Mouse (Mus musculus) ES-E14 (cell line): Measurements from ENCODE around the gene Dnajc2. TPM values are rescaled to one million over a fixed set of nuclear protein-coding genes. Genes with fewer than 3 reads are reported as not detected.

ENCODE experiments used
- DNase-seq: peaks from one replicate; pipeline ENCODE4 v3.0.0-alpha.2; 2013; ENCODE audit warnings: low read depth, low spot score
- H3K27ac ChIP-seq: 2 replicates; pipeline ENCODE4 v1.5.1; 2012; ENCODE audit warnings: low read depth, mild to moderate bottlenecking, low read length, moderate library complexity, mixed read lengths; ENCODE audit not compliant: poor library complexity, insufficient read depth, severe bottlenecking
- H3K36me3 ChIP-seq: 2 replicates; pipeline ENCODE4 v1.6.1; 2012; ENCODE audit warnings: mild to moderate bottlenecking, low read length, moderate library complexity, mixed read lengths; ENCODE audit not compliant: control insufficient read depth, poor library complexity, insufficient read depth, severe bottlenecking
- H3K4me1 ChIP-seq, 2 experiments: fragments of 150-350 bp in 1 of 2; sonication (generic) in 1 of 2; 2 replicates each; pipeline ENCODE4 v1.6.1; 2012; ENCODE audit warnings: low read length in 2 of 2, mild to moderate bottlenecking in 1 of 2, mixed read lengths in 1 of 2; ENCODE audit not compliant: control insufficient read depth in 2 of 2, insufficient read depth in 2 of 2, poor library complexity in 1 of 2
- H3K4me3 ChIP-seq, 2 experiments: fragments of 150-350 bp in 1 of 2; sonication (generic) in 1 of 2; 2 replicates each; pipeline ENCODE4 v1.5.1; 2012; ENCODE audit warnings: low read length in 2 of 2, low read depth in 1 of 2, mild to moderate bottlenecking in 1 of 2, mixed read lengths in 1 of 2; ENCODE audit not compliant: insufficient read depth in 1 of 2, poor library complexity in 1 of 2, severe bottlenecking in 1 of 2
- H3K9ac ChIP-seq: 2 replicates; pipeline ENCODE4 v1.6.1; 2012; ENCODE audit warnings: low read depth, mild to moderate bottlenecking, low read length, mixed read lengths; ENCODE audit not compliant: poor library complexity, insufficient read depth, severe bottlenecking
- H3K9me3 ChIP-seq: fragments of 150-350 bp; sonication (generic); 2 replicates; pipeline ENCODE4 v1.6.1; 2012; ENCODE audit warnings: low read depth, mild to moderate bottlenecking, low read length; ENCODE audit not compliant: control insufficient read depth, insufficient read depth
- CHD2 ChIP-seq: IDR thresholded peaks from 2 replicates; pipeline ENCODE4 v1.6.1; 2014; ENCODE audit warnings: mild to moderate bottlenecking, low read depth, low read length, inconsistent platforms
- HCFC1 ChIP-seq: IDR thresholded peaks from 2 replicates; pipeline ENCODE4 v1.6.1; 2012; ENCODE audit warnings: low read length, inconsistent platforms, borderline replicate concordance; ENCODE audit not compliant: insufficient read depth
- MAFK ChIP-seq: IDR thresholded peaks from 2 replicates; pipeline ENCODE4 v1.6.1; 2014; ENCODE audit warnings: mild to moderate bottlenecking, low read depth, low read length, inconsistent platforms; ENCODE audit not compliant: insufficient read depth
- ZC3H11A ChIP-seq: IDR thresholded peaks from 2 replicates; pipeline ENCODE4 v1.6.1; 2012; ENCODE audit warnings: low read depth, mild to moderate bottlenecking, inconsistent platforms, low read length, borderline replicate concordance
- ZNF384 ChIP-seq: IDR thresholded peaks from 2 replicates; pipeline ENCODE4 v1.6.1; 2012; ENCODE audit warnings: low read depth, low read length, inconsistent platforms
- in situ Hi-C, 2 experiments: fragments of 600-800 bp; cut with MboI; formaldehyde crosslinking; loops; one replicate each; pipeline ENCODE4 v1.15.1; 2025; ENCODE audit warnings: low sequenced_read_pairs in 2 of 2, inconsistent platforms in 1 of 2; ENCODE audit not compliant: unreplicated experiment in 2 of 2
- total RNA-seq: library from RNA; depleted of rRNA; stranded (reverse); fragments of 300-350 nt; gene quantifications from 2 replicates; pipeline ENCODE4 v1.2.3, GENCODE M21; 2012

Dnajc2 gene
- total RNA-seq, 1 experiment: 96.0 TPM

GRCm38 (mm10) chr5:21739120-21739519, 45.9 kb downstream of the Dnajc2 start:
- H3K4me1 ChIP-seq: peaks cover 1 to 6% of the 10 kb centered on the region in 2 experiments; a peak in 2 of 4 replicates
- DNase-seq: no peak
- no peaks in the 10 kb centered on the region for H3K9me3 ChIP-seq
- no peak overlapping the region for H3K9ac ChIP-seq
- TF ChIP-seq ZNF384: no peak
- TF ChIP-seq MAFK: no peak
- no peak for TF ChIP-seq CHD2
- TF ChIP-seq ZC3H11A: no peak
- TF ChIP-seq HCFC1: no peak
- no peak overlapping the region for H3K4me3 ChIP-seq
- no peak overlapping the region for H3K27ac ChIP-seq
- H3K36me3 ChIP-seq: peaks cover 14% of the 10 kb centered on the region
- in situ Hi-C loops: no loop called here

GRCm38 (mm10) chr5:21737620-21738019, 47.4 kb downstream of the Dnajc2 start:
- no peak overlapping the region for H3K27ac ChIP-seq
- H3K9ac ChIP-seq: peak overlapping the region; percentile 93; the same call in 1 of the 2 replicates
- peaks cover 7% of the 10 kb centered on the region; the same call in 1 of the 2 replicates for H3K36me3 ChIP-seq
- peak overlapping the region; percentile 87 to 96 for H3K4me3 ChIP-seq
- DNase-seq: no peak
- TF ChIP-seq MAFK (no peak), ZC3H11A (no peak), HCFC1 (no peak), ZNF384 (no peak)
- in situ Hi-C loops: no loop called here
- H3K4me1 ChIP-seq: peaks cover 3 to 9% of the 10 kb centered on the region in 2 experiments; a peak in 3 of 4 replicates
- H3K9me3 ChIP-seq: no peaks in the 10 kb centered on the region

DNA sequence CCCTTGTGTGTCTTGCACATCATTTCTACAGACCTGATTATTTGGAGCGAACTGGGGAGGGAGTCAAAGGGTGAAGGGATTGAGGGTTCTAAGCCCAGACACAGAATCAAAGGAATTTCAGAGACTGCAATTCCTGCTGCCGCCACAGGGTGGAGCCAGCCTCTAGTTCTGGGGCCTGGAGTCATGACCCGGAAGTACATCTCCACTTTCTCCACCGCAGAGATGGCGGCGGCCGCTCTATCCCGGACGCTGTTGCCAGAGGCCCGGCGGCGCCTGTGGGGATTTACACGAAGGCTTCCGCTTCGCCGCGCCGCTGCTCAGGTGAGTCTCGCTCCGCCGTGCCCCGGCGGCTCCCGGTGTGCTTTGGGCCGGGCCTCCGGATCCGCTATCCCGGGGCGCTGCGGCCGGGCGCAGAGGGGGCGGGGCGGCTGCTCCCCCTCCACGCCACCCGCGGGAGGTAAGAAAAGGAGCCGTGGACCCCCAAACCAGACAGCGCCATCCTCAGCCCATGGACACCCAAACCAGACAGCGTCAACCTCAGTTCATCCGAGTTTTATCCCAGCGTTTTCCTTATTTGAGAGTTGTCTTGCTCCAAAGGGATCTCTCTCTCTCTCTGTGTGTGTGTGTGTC, 48.0 kb downstream of the Dnajc2 start, which contains the start of gene Pmpcb:
Pmpcb (plus strand) TSS at position 186 of the 630 bp plus-strand sequence.
- H3K9me3 ChIP-seq: no peaks in the 10 kb centered on the region
- H3K36me3 ChIP-seq: peaks cover 7% of the 10 kb centered on the region; the same call in 1 of the 2 replicates
- DNase-seq: peak; percentile 89

GRCm38 (mm10) chr5:21736046-21736445, 49.0 kb downstream of the Dnajc2 start:
- Histone ChIP-seq H3K4me3 (no peak overlapping the region), H3K4me1 (peaks cover 3 to 14% of the 10 kb centered on the region in 2 experiments; a peak in 3 of 4 replicates), H3K27ac (no peak overlapping the region), H3K9ac (no peak overlapping the region), H3K9me3 (no peaks in the 10 kb centered on the region), H3K36me3 (peaks cover 5% of the 10 kb centered on the region; the same call in 1 of the 2 replicates)
- DNase-seq: no peak
- TF ChIP-seq ZC3H11A (no peak), HCFC1 (no peak), CHD2 (no peak), MAFK (no peak), ZNF384 (no peak)
- in situ Hi-C loops: no loop called here

More for the DNA sequence above, 48.0 kb downstream of the Dnajc2 start, which contains the start of gene Pmpcb:
- TF ChIP-seq CHD2: 0 out of 2 replicates have a peak, but pooled peaks have one; percentile 67
- peak; percentile 80 for TF ChIP-seq HCFC1
- peak; percentile 34; the same call in 1 of the 2 replicates for TF ChIP-seq ZC3H11A
- no peak for TF ChIP-seq MAFK
- in situ Hi-C loops: no loop called here
- Histone ChIP-seq H3K9ac (peak within 1 kb of the TSS; percentile 93), H3K4me3 (peak within 1 kb of the TSS; percentile 87 to 96), H3K27ac (no peak within 1 kb of the TSS; the same call in 1 of the 2 replicates), H3K4me1 (peaks cover 3 to 13% of the 10 kb centered on the region in 2 experiments; a peak in 3 of 4 replicates)
